Mouse (Mus musculus) lung, postnatal 25 days (tissue): Measurements from ENCODE around the gene Wipf1.

ENCODE experiments used
- DNase-seq: peaks from one replicate; pipeline ENCODE4 v3.0.0; 2022; ENCODE audit warnings: low spot score

Gene Wipf1

DNA sequence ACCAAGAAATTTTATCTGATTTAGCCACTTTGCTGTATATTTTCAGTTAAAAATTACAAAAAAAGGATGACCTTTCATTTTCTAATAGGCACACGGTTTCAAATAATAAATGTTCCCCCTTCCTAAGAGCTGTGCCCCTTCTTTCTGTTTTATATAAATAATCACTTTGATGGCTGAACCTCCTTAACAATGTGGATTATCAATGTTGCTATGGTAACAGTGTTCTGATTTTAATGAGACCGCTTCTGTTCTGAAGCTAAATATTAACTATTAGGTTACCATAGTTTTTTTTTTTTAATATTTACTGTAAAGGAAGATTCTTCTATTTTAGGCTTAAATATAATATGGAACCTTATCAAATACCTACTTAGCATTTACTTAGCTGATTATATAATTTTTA lies 89.2 kb downstream of the Wipf1 start:
- no peak for DNase-seq

GRCm38 (mm10) chr2:73436976-73437375 lies 92.6 kb downstream of the Wipf1 start:
- no peak for DNase-seq

GRCm38 (mm10) chr2:73435847-73436246 lies 93.7 kb downstream of the Wipf1 start:
- DNase-seq, result no peak

DNA sequence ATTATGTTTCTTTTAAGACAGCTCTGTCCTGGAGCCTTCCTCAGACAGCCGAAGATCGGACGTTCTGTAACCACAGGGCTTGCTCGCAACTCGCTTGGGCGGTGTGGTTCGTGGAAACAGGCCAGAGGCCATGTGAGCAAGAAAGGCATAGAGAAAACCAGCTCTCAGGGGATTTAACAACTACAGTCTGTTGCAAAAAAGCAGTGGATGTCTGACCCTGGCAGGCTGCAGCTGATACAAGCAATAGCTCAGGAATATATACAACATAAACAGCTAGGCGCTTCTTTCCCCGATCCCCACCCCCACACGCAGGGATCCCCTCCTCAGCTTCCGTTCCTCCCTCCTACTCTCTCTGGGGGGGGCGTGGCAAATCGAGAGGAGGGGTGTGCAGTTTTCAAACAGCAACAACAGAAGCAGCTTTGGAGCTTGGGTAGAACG lies 97.6 kb downstream of the Wipf1 start:
- DNase-seq, result no peak

- DNase-seq, result no peak
Measured at GRCm38 (mm10) chr2:73428803-73429468, 100.6 kb downstream of the Wipf1 start.

GRCm38 (mm10) chr2:73427293-73427692 lies 102.2 kb downstream of the Wipf1 start:
- peak; percentile 66 for DNase-seq

- DNase-seq, result peak; percentile 50
Measured at GRCm38 (mm10) chr2:73425822-73426221, 103.7 kb downstream of the Wipf1 start.

DNA sequence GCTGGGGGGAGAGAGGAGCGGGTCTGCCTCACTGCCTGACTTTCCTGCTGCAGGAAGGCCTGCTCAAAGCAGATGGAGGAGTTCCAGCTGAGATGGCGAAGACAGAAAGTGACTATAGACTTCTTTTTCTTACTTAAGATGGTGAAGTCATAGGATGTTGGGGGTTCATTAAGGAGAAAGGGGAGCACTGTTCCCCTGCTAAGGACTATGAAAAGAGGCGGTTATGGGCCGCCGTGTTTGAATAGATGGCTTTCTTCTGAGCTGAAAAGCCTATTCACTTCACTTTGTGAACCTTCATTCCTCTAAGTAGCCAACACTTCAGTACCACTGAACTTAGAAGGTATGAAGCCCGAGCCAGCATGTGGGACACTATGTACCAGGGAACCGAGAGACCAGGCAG lies 109.8 kb downstream of the Wipf1 start:
- DNase-seq, result no peak

- peak; percentile 43 for DNase-seq
Measured at GRCm38 (mm10) chr2:73419285-73419684, 110.2 kb downstream of the Wipf1 start.

- no peak for DNase-seq
Measured at GRCm38 (mm10) chr2:73415892-73416291, 113.6 kb downstream of the Wipf1 start.

- no peak for DNase-seq
Measured at GRCm38 (mm10) chr2:73410076-73410475, 119.5 kb downstream of the Wipf1 start.

- DNase-seq, result peak; percentile 55
Measured at GRCm38 (mm10) chr2:73407662-73408061, 121.9 kb downstream of the Wipf1 start.

- no peak for DNase-seq
Measured at GRCm38 (mm10) chr2:73406336-73406915, 123.1 kb downstream of the Wipf1 start.

- DNase-seq, result no peak
Measured at GRCm38 (mm10) chr2:73404980-73405379, 124.6 kb downstream of the Wipf1 start.

DNA sequence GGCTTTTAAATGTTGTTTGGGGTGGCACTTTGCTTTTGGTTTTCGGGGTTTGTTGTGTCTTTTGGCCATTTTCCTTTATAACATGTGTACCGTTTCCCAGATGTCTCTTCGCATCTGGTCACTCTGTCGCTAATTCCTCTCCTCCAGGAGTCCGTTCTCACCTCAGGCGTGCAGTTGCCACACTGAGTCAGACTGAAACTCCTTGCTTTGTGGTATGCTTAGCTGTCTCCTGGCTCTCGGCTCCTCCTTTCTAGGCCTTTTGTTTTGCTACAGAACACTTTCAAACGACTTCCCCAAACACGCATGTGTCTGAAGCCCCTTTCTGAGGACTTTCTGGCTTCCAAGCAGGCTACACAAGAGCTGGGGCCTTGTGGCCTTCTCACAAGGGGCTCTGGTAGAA lies 125.1 kb downstream of the Wipf1 start:
- no peak for DNase-seq

DNA sequence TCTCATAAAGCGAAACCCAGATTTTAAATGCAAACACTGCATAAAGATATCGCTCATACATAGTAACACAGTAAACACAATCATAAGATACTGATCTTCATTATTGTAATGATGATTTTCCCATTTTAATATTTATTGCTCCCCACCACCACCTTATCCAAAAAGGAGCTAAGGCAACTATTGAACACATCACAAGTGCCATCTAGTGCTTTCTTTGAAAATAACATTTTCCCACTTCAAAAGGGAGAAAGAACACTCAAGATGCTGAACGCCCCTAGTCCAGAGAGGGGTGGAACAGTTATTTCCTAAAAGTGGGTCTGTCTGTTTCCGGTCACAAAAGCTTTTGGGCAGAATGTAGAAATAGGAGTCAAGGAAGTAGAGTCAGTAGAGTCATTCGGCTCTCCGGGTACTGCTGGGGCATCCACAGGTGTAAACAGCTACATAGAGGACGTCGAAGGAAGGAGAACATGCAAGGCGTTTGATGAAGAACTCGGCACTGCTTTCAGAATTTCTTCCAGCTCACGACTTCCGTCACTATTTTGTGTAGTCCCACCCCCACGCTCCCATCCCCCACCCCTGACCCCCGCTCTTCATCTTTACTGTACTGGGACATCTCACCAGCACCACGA lies 126.0 kb downstream of the Wipf1 start:
- DNase-seq, result no peak

DNA sequence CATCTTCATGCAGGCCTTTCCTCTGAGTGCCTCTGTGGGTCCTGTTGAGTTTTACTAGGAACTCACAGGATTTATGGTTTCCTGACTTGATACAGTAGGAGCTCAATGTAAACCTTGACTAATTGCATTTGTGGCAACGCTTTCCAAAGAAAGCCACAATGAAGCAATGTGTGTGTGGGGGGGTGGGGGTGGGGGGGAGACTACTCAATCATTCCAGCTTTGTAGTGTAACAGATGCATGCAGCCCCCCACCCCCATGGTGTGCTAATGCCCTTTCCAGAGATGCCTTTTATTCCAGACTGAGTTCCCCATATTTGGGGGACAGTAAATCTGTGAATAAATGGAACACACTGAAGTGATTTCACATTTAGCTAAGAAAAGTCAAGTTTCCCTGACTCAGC lies 127.8 kb downstream of the Wipf1 start:
- DNase-seq, result no peak

- DNase-seq, result no peak
Measured at GRCm38 (mm10) chr2:73397476-73397875, 132.1 kb downstream of the Wipf1 start.

- DNase-seq, result peak; percentile 41
Measured at GRCm38 (mm10) chr2:73396828-73397325, 132.7 kb downstream of the Wipf1 start.

- DNase-seq, result peak; percentile 56
Measured at GRCm38 (mm10) chr2:73395516-73395915, 134.0 kb downstream of the Wipf1 start.

DNA sequence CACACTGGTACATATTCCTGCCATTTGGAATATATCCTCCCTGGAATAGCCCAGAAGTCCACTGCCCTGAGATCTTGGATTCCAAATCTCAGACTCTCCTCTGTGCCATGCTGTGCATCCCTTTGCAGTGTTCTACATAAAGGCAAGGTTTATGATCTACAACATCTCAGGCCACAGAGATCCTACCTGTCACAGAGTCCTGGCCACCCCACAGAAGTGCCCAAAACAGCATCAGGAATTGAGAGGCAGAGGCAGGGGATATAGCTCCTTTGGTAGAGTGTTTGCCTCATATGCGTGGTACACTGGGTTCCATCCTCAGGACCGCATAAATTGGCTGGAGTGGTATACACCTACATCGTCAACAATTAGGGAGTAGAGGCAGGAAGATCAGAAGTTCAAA lies 135.1 kb downstream of the Wipf1 start:
- DNase-seq, result no peak

- DNase-seq, result no peak
Measured at GRCm38 (mm10) chr2:73392772-73393171, 136.8 kb downstream of the Wipf1 start.

DNA sequence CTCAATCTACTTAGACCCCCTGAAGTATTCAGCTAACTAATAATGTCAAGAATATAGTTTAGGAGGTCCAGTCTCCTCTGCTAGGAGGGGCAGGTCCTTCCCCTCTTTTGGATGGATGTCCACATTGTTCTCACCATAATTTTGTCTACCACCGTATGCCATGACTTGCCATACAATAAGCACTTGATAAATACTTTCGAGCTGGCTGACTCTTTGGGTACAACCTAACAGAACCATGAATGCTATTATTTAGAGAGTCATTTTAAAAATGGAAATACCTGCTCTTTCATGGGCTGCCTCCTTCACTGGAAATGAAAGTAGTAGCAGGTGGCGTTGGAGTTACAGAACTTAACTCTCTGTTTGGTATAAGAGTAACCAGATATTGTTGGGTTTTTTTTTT lies 139.6 kb downstream of the Wipf1 start:
- DNase-seq, result no peak
